Mouse (Mus musculus) leukemia stem cell, adult 10-12 weeks (primary cell): Measurements from ENCODE around the gene Hps3. TPM values are rescaled to one million over a fixed set of nuclear protein-coding genes. Genes with fewer than 3 reads are reported as not detected.

Experiments used
- polyA plus RNA-seq: library from polyadenylated mRNA; stranded (reverse); fragments of >175 nt; gene quantifications from 2 replicates; pipeline ENCODE4 v1.2.3, GENCODE M21; 2012; ENCODE audit warnings: low replicate concordance

The Hps3 gene
- polyA plus RNA-seq: 11.6 and 15.3 TPM in 2 replicates

DNA sequence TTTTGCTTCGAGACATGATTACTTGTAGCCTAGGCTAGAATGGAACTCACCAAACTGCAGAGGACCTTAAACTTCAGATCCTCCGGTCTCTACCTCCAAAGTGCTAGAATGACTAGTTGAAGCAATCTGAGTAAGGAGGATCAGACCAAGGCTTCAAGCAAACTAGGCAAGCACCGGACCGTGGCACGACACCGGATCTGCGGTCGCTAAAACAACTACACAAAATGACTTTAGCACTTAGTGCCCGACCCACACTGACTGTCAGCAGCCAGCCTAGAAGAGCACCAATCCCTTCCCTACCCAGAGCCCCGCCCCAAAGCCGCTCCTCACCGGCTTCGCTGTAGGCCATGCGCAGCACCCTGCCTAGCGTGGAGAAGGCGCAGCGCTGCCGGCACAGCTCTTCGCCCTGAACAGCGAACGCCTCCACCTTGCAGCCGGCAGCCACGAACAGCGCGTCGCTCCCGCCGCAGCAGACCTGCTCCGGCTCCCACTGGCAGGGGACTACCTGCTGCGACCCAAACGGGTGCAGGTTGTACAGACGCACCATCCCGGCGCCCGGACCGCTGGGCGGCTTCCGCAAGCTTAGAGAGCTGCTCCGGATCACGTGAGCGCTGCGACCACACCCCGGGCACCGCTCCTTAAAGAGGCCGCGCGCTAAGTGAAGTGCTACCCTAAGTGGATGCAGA is at the start of gene Hps3:
Gene Hps3 (minus strand): TSS at position 597 of the 686 bp plus-strand sequence.

DNA sequence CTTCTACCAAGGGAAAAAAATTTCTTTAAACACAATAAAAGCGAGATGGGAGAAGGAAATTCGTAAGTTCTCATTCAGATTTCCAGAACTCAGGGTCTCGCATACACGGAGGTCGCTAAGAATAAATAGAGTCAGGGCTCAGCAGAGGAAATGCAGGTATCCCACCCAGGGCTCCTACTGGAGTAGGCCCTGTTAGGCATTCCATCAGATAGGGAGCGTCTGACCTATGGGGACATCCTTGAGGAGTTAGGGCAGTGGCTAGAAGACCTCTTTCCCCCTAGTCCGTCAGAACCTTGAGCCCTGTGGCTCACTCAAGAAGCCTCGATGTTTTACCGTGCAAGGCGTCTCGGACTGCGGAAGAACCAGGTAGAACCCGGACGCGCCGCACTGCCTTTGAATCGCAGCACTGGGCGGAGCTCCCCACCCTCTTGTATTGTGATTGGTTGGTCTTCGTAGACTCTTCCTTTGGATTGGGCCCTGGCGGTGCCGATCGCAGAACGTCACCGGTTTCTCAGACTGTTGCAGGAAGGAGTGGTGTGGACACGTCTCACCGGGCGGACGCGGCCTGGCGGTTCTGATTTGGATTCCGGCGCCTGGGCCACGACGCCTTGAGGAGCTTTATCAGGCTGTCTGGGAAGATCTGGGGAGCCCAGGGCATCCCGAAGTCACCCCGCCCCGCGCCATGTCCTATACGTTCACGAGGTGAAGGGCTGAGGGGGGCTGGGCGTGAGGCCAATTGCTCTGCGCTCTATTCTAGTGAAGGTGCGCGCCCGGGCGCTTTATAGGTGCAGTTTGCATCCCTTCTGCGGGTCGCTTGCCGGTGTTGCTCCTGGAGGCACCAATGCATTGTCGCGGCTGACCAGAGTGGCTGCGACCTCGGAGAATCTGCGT is 22.4 kb upstream of the Hps3 start, which contains the start of gene Hltf:
Gene Hltf (plus strand): TSS at position 506 of the 891 bp plus-strand sequence.

DNA sequence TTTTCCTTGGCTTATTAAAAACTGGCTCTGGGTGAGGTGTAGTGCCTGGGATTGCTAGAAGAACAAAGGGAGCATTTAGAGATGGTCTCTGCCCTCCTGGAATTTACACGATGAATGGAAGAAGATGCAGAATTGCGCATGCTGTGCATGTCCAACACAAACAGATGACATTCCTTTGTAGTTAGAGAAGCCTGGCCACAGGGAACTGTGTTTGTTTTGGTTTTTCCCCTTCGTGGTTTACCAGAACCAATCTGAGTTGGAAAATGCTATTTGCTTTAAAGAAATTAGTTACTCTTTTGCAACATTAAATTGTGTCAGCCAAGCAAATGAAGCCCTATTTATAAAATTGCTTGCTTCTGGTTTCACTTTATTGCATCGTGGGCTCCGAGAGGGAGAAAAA is 78.2 kb downstream of the Hps3 start, which contains the start of gene Cp:
Gene Cp (plus strand): TSS at position 170 of the 400 bp plus-strand sequence.

Other genes with a start within 250 kb of the Hps3 start
- 0.23 TPM in 1 of 2 replicates, not detected in the other for gene Cp, start 78.3 kb downstream of the Hps3 start, polyA plus RNA-seq
- gene Hltf, start 22.5 kb upstream of the Hps3 start, polyA plus RNA-seq: 9.5 and 27.5 TPM in 2 replicates
- gene Gyg, start 120.0 kb upstream of the Hps3 start, polyA plus RNA-seq: 2.9 and 7.7 TPM in 2 replicates
- gene Cpa3, start 206.9 kb upstream of the Hps3 start, polyA plus RNA-seq: 0.72 and 0.96 TPM in 2 replicates
- not detected in 2 replicates for gene Cpb1, start 240.4 kb upstream of the Hps3 start, polyA plus RNA-seq